Mouse (Mus musculus): Measurements from ENCODE around the gene Sostdc1. TPM values are rescaled to one million over a fixed set of nuclear protein-coding genes. Genes with fewer than 3 reads are reported as not detected.

Gene Sostdc1
- total and polyA plus RNA-seq, 2 experiments from 2014 or later, result 0.14 TPM; not detected in 1

GRCm38 (mm10) chr12:36302326-36302725 is 11.6 kb upstream of the Sostdc1 start:
- ATAC-seq (ENCODE audit: insufficient read depth, low read depth) (no peak), DNase-seq (ENCODE audit: low spot score) (no peak)
- 81% methylated on average over 12 of the region's 12 CpGs for WGBS
- no peak for TF ChIP-seq CTCF (IDR thresholded peaks at IDR 0.05; ENCODE audit: low read depth)
- TF ChIP-seq EP300 (IDR thresholded peaks at IDR 0.05; ENCODE audit: low read depth), result no peak
- H3K4me3 ChIP-seq (ENCODE audit: low read depth, low read length), result no peak overlapping the region
- H3K9me3 ChIP-seq (replicated peaks; ENCODE audit: control insufficient read depth, low read length), result no peaks in the 10 kb centered on the region
- no peak overlapping the region for H3K9ac ChIP-seq (replicated peaks; ENCODE audit: low read depth, low read length)
- no peak overlapping the region for H3K4me2 ChIP-seq (ENCODE audit: low read depth, low read length)
- H3K27me3 ChIP-seq (ENCODE audit: control insufficient read depth, insufficient read depth, low read length), result no peaks in the 10 kb centered on the region
- no peak overlapping the region for H3K27ac ChIP-seq (ENCODE audit: low read depth)
- H3K36me3 ChIP-seq (replicated peaks; ENCODE audit: control insufficient read depth, insufficient read depth, low read length), result no peaks in the 10 kb centered on the region
- no peaks in the 10 kb centered on the region for H3K4me1 ChIP-seq (ENCODE audit: control insufficient read depth, insufficient read depth)

- TF ChIP-seq EP300 (IDR thresholded peaks at IDR 0.05; ENCODE audit: low read depth) (no peak), CTCF (IDR thresholded peaks at IDR 0.05; ENCODE audit: low read depth) (no peak)
- no peak for ATAC-seq (ENCODE audit: insufficient read depth, low read depth)
Observed at GRCm38 (mm10) chr12:36302905-36303642, 10.9 kb upstream of the Sostdc1 start.

GRCm38 (mm10) chr12:36308737-36309420 is 5.1 kb upstream of the Sostdc1 start:
- TF ChIP-seq EP300 (IDR thresholded peaks at IDR 0.05; ENCODE audit: low read depth) (no peak), CTCF (IDR thresholded peaks at IDR 0.05; ENCODE audit: low read depth) (no peak)
- Histone ChIP-seq H3K27ac (ENCODE audit: low read depth) (no peak overlapping the region), H3K9ac (replicated peaks; ENCODE audit: low read depth, low read length) (no peak overlapping the region), H3K27me3 (ENCODE audit: control insufficient read depth, insufficient read depth, low read length) (no peaks in the 10 kb centered on the region), H3K4me1 (ENCODE audit: control insufficient read depth, insufficient read depth) (no peaks in the 10 kb centered on the region), H3K4me2 (ENCODE audit: low read depth, low read length) (no peak overlapping the region), H3K36me3 (replicated peaks; ENCODE audit: control insufficient read depth, insufficient read depth, low read length) (no peaks in the 10 kb centered on the region), H3K4me3 (ENCODE audit: low read depth, low read length) (no peak overlapping the region), H3K9me3 (replicated peaks; ENCODE audit: control insufficient read depth, low read length) (no peaks in the 10 kb centered on the region)
- DNase-seq (ENCODE audit: low spot score) (no peak), ATAC-seq (ENCODE audit: insufficient read depth, low read depth) (no peak)
- WGBS, result 65% methylated on average over 6 of the region's 6 CpGs

More at GRCm38 (mm10) chr12:36302905-36303642, 10.9 kb upstream of the Sostdc1 start:
- DNase-seq (ENCODE audit: low spot score), result no peak
- WGBS, result 70% methylated on average over 8 of the region's 8 CpGs
- Histone ChIP-seq H3K9me3 (replicated peaks; ENCODE audit: control insufficient read depth, low read length) (no peaks in the 10 kb centered on the region), H3K4me2 (ENCODE audit: low read depth, low read length) (no peak overlapping the region), H3K36me3 (replicated peaks; ENCODE audit: control insufficient read depth, insufficient read depth, low read length) (no peaks in the 10 kb centered on the region), H3K9ac (replicated peaks; ENCODE audit: low read depth, low read length) (no peak overlapping the region), H3K27me3 (ENCODE audit: control insufficient read depth, insufficient read depth, low read length) (no peaks in the 10 kb centered on the region), H3K4me1 (ENCODE audit: control insufficient read depth, insufficient read depth) (no peaks in the 10 kb centered on the region), H3K4me3 (ENCODE audit: low read depth, low read length) (no peak overlapping the region), H3K27ac (ENCODE audit: low read depth) (no peak overlapping the region)

GRCm38 (mm10) chr12:36313015-36313414 is 924 bp upstream of the Sostdc1 start:
- DNase-seq (ENCODE audit: low spot score) (no peak), ATAC-seq (ENCODE audit: insufficient read depth, low read depth) (no peak)
- H3K4me1 ChIP-seq (ENCODE audit: control insufficient read depth, insufficient read depth), result 0 out of 2 replicates have a peak, but pooled peaks cover 3% of the 10 kb centered on the region
- no peak overlapping the region for H3K4me3 ChIP-seq (ENCODE audit: low read depth, low read length)
- no peak overlapping the region for H3K9ac ChIP-seq (replicated peaks; ENCODE audit: low read depth, low read length)
- H3K9me3 ChIP-seq (replicated peaks; ENCODE audit: control insufficient read depth, low read length), result no peaks in the 10 kb centered on the region
- H3K4me2 ChIP-seq (ENCODE audit: low read depth, low read length), result no peak overlapping the region
- H3K27ac ChIP-seq (ENCODE audit: low read depth), result no peak overlapping the region
- no peaks in the 10 kb centered on the region for H3K36me3 ChIP-seq (replicated peaks; ENCODE audit: control insufficient read depth, insufficient read depth, low read length)
- WGBS, result 49% methylated on average over 2 of the region's 2 CpGs
- H3K27me3 ChIP-seq (ENCODE audit: control insufficient read depth, insufficient read depth, low read length), result no peaks in the 10 kb centered on the region
- no peak for TF ChIP-seq EP300 (IDR thresholded peaks at IDR 0.05; ENCODE audit: low read depth)
- no peak for TF ChIP-seq CTCF (IDR thresholded peaks at IDR 0.05; ENCODE audit: low read depth)

GRCm38 (mm10) chr12:36314446-36314845 is 507 bp downstream of the Sostdc1 start:
- Histone ChIP-seq H3K4me1 (ENCODE audit: control insufficient read depth, insufficient read depth) (0 out of 2 replicates have a peak, but pooled peaks cover 3% of the 10 kb centered on the region), H3K27me3 (ENCODE audit: control insufficient read depth, insufficient read depth, low read length) (no peaks in the 10 kb centered on the region), H3K9me3 (replicated peaks; ENCODE audit: control insufficient read depth, low read length) (no peaks in the 10 kb centered on the region), H3K4me3 (ENCODE audit: low read depth, low read length) (no peak overlapping the region), H3K36me3 (replicated peaks; ENCODE audit: control insufficient read depth, insufficient read depth, low read length) (no peaks in the 10 kb centered on the region), H3K9ac (replicated peaks; ENCODE audit: low read depth, low read length) (no peak overlapping the region), H3K4me2 (ENCODE audit: low read depth, low read length) (no peak overlapping the region), H3K27ac (ENCODE audit: low read depth) (no peak overlapping the region)
- ATAC-seq (ENCODE audit: insufficient read depth, low read depth) (no peak), DNase-seq (ENCODE audit: low spot score) (no peak)
- TF ChIP-seq CTCF (IDR thresholded peaks at IDR 0.05; ENCODE audit: low read depth), result no peak
- TF ChIP-seq EP300 (IDR thresholded peaks at IDR 0.05; ENCODE audit: low read depth), result no peak
- WGBS, result 77% methylated on average over 7 of the region's 7 CpGs
